Mouse (Mus musculus) lung, postnatal 0 days (tissue): ENCODE measurements around the gene Nr6a1. TPM values are rescaled to one million over a fixed set of nuclear protein-coding genes. Genes with fewer than 3 reads are reported as not detected.

Source experiments
- ATAC-seq: fragments of 200-750 bp; cut with Nextera tagmentation; 2 replicates; pipeline ENCODE4 v1.8.0; 2017; ENCODE audit warnings: moderate library complexity
- DNase-seq: peaks from one replicate; pipeline ENCODE4 v3.0.0-alpha.2; 2016; ENCODE audit warnings: low spot score
- H3K27ac ChIP-seq: fragments of 300-500 bp; sonication (generic); 2 replicates; pipeline ENCODE4 v1.5.1; 2014; ENCODE audit warnings: antibody characterized with exemption, mild to moderate bottlenecking, low read length, mixed read lengths
- H3K27me3 ChIP-seq: fragments of 300-500 bp; sonication (generic); replicated peaks from 2 replicates; pipeline ENCODE4 v1.6.1; 2014; ENCODE audit warnings: low read length, mixed read lengths; ENCODE audit not compliant: insufficient read depth
- H3K36me3 ChIP-seq: fragments of 300-500 bp; sonication (generic); 2 replicates; pipeline ENCODE4 v1.6.1; 2014; ENCODE audit warnings: low read length, mixed read lengths; ENCODE audit not compliant: insufficient read depth
- H3K4me1 ChIP-seq: fragments of 300-500 bp; sonication (generic); 2 replicates; pipeline ENCODE4 v1.6.1; 2014; ENCODE audit warnings: antibody characterized with exemption, low read depth, low read length, mixed read lengths; ENCODE audit not compliant: insufficient read depth
- H3K4me2 ChIP-seq: fragments of 300-500 bp; sonication (generic); replicated peaks from 2 replicates; pipeline ENCODE4 v1.6.1; 2014; ENCODE audit warnings: low read depth, mild to moderate bottlenecking, low read length, moderate library complexity, mixed read lengths
- H3K4me3 ChIP-seq: fragments of 300-500 bp; sonication (generic); 2 replicates; pipeline ENCODE4 v1.5.1; 2014; ENCODE audit warnings: low read depth, low read length
- H3K9ac ChIP-seq: fragments of 300-500 bp; sonication (generic); replicated peaks from 2 replicates; pipeline ENCODE4 v1.6.1; 2014; ENCODE audit warnings: low read depth, mild to moderate bottlenecking
- H3K9me3 ChIP-seq: fragments of 300-500 bp; sonication (generic); 2 replicates; pipeline ENCODE4 v1.6.1; 2016; ENCODE audit warnings: low read length, mixed read lengths
- CTCF ChIP-seq: IDR thresholded peaks from 2 replicates; pipeline ENCODE4 v1.5.1; 2016; ENCODE audit warnings: antibody characterized with exemption, mild to moderate bottlenecking
- EP300 ChIP-seq: IDR thresholded peaks from 2 replicates; pipeline ENCODE4 v1.6.1; 2016; ENCODE audit warnings: antibody characterized with exemption, mild to moderate bottlenecking, control low read depth
- WGBS: fragments of 180-500 bp; shearing (Covaris S2); extraction: QIAGEN DNeasy Blood & Tissue Kit; methylation state at CpG from one replicate; pipeline ENCODE4 v1.1.7; 2014; 5-methylcytosine and 5-hydroxymethylcytosine counted together
- polyA plus RNA-seq: library from polyadenylated mRNA; unstranded; fragments of >200 nt; fragmentation: Nextera tagmentation; extraction: Ambion mirVana; gene quantifications from 2 replicates; pipeline ENCODE4 v1.2.1, GENCODE M21; 2015

Gene Nr6a1
- polyA plus RNA-seq, 1 experiment from 2014 or later, result 0.53 TPM

- no peaks in the 10 kb centered on the region for H3K4me1 ChIP-seq
- H3K36me3 ChIP-seq, result no peaks in the 10 kb centered on the region
- TF ChIP-seq EP300 (no peak), CTCF (no peak)
- H3K4me3 ChIP-seq, result no peak overlapping the region
- H3K9ac ChIP-seq, result no peak overlapping the region
- no peaks in the 10 kb centered on the region for H3K9me3 ChIP-seq
- no peaks in the 10 kb centered on the region for H3K27me3 ChIP-seq
- no peak overlapping the region for H3K27ac ChIP-seq
- WGBS, result 24% methylated on average over 2 of the region's 2 CpGs
- DNase-seq (peak; percentile 23), ATAC-seq (0 out of 2 replicates have a peak, but pooled peaks have one; percentile 25)
- no peak overlapping the region for H3K4me2 ChIP-seq
Measured at GRCm38 (mm10) chr2:38933931-38934330, 6.4 kb upstream of the Nr6a1 start.

GRCm38 (mm10) chr2:38931851-38932667, 4.6 kb upstream of the Nr6a1 start, which contains the start of gene Olfml2a:
TSS of gene Olfml2a (plus strand) at chr2:38931978.
- DNase-seq (peak; percentile 77), ATAC-seq (peak; percentile 77)
- H3K27ac ChIP-seq, result no peak within 1 kb of the TSS
- H3K27me3 ChIP-seq, result no peaks in the 10 kb centered on the region
- TF ChIP-seq EP300, result no peak
- peak; percentile 82 for TF ChIP-seq CTCF
- no peaks in the 10 kb centered on the region for H3K36me3 ChIP-seq
- WGBS, result 10% methylated on average over 30 of the region's 32 CpGs
- peak within 1 kb of the TSS; percentile 42 for H3K4me3 ChIP-seq
- H3K4me1 ChIP-seq, result no peaks in the 10 kb centered on the region
- H3K4me2 ChIP-seq, result peak within 1 kb of the TSS; percentile 73
- H3K9ac ChIP-seq, result no peak within 1 kb of the TSS
- H3K9me3 ChIP-seq, result no peaks in the 10 kb centered on the region

- no peak overlapping the region for H3K9ac ChIP-seq
- H3K27ac ChIP-seq, result no peak overlapping the region
- DNase-seq (no peak), ATAC-seq (no peak)
- no peaks in the 10 kb centered on the region for H3K9me3 ChIP-seq
- H3K4me2 ChIP-seq, result no peak overlapping the region
- TF ChIP-seq EP300 (no peak), CTCF (no peak)
- 64% methylated on average over 2 of the region's 2 CpGs for WGBS
- no peaks in the 10 kb centered on the region for H3K36me3 ChIP-seq
- 0 out of 2 replicates have a peak, but pooled peaks cover 3% of the 10 kb centered on the region for H3K4me1 ChIP-seq
- no peak overlapping the region for H3K4me3 ChIP-seq
- no peaks in the 10 kb centered on the region for H3K27me3 ChIP-seq
Measured at GRCm38 (mm10) chr2:38930269-38930668, 2.8 kb upstream of the Nr6a1 start.

GRCm38 (mm10) chr2:38926145-38926891, 1.2 kb downstream of the Nr6a1 start:
- Histone ChIP-seq H3K36me3 (no peaks in the 10 kb centered on the region), H3K9ac (no peak overlapping the region), H3K9me3 (no peaks in the 10 kb centered on the region), H3K27ac (0 out of 2 replicates have a peak overlapping the region, but pooled peaks have one; percentile 26), H3K27me3 (0 out of 2 replicates have a peak, but pooled peaks cover 8% of the 10 kb centered on the region), H3K4me3 (peak overlapping the region; percentile 85), H3K4me2 (peak overlapping the region; percentile 99), H3K4me1 (peaks cover 8% of the 10 kb centered on the region; the same call in 1 of the 2 replicates)
- DNase-seq (peak; percentile 97), ATAC-seq (peak; percentile 97)
- under 1% methylated on average over 40 of the region's 53 CpGs for WGBS
- TF ChIP-seq EP300 (peak; percentile 15; the same call in 1 of the 2 replicates), CTCF (peak; percentile 26)

GRCm38 (mm10) chr2:38925171-38926080, 2.1 kb downstream of the Nr6a1 start:
- DNase-seq (peak; percentile 44), ATAC-seq (peak; percentile 17)
- H3K4me1 ChIP-seq, result peaks cover 8% of the 10 kb centered on the region; the same call in 1 of the 2 replicates
- H3K27ac ChIP-seq, result 0 out of 2 replicates have a peak overlapping the region, but pooled peaks have one; percentile 26
- H3K9me3 ChIP-seq, result no peaks in the 10 kb centered on the region
- no peak for TF ChIP-seq EP300
- TF ChIP-seq CTCF, result no peak
- peak overlapping the region; percentile 85 for H3K4me3 ChIP-seq
- peak overlapping the region; percentile 9; the same call in 1 of the 2 replicates for H3K9ac ChIP-seq
- no peaks in the 10 kb centered on the region for H3K36me3 ChIP-seq
- WGBS, result 2% methylated on average over 50 of the region's 51 CpGs
- H3K27me3 ChIP-seq, result 0 out of 2 replicates have a peak, but pooled peaks cover 8% of the 10 kb centered on the region
- H3K4me2 ChIP-seq, result peak overlapping the region; percentile 99
